Mouse (Mus musculus) retina, adult 2 months (tissue): ENCODE measurements at regions not wholly inside any gene's neighbourhood (a gene's known extent, or its start where the extent isn't known, plus 50 kb on each side); places are given as distances from the start of the nearest gene placed in this dataset.
"Not testable (repeated sequence)": the region's sequence is repeated elsewhere in the genome, so short reads cannot be mapped to it uniquely, and the experiment has no call there.

Experiments
- DNase-seq: peaks from one replicate; pipeline ENCODE4 v3.0.0-alpha.2; 2012; ENCODE audit warnings: low read depth, low spot score

DNA sequence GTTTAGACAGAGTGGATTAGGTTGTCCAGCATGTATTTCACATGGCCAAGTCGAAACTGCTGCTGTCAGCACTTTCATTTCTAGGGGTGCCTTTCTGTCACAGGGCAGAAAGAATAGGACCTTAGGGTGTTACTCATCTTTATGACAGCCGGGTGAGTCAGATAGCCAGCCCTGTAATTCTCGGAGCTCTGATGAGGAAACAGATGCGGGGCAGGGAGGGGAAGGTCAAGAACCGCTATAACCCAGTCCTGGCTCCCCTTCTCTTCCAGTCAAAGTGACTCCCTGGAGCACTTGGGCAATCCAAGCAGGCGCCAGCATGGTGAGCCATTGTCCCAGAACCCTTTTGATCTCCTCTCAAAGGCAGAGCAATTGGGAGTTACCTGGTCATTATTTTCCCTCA, 69.4 kb upstream of the Jarid2 start:
- no peak for DNase-seq

DNA sequence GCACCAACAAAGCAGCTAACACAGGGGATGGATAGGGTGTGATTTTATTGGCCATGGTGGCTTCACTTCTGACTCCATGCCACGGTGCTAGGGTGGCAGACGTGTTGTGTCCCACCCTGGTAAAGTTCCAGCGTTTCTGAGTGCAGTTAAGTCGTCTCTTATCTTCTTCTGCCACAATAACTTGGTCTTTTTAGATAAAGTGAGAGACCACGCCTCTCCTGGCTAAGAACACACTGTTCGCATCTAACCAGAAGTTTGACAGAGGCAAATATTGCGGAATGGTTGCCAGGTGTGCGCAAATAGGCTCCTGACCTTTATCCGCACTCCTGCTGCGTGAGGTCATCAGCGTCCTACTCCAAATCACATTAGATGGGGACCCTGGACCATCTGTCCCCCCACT, 66.2 kb upstream of the Jarid2 start:
- DNase-seq = no peak

DNA sequence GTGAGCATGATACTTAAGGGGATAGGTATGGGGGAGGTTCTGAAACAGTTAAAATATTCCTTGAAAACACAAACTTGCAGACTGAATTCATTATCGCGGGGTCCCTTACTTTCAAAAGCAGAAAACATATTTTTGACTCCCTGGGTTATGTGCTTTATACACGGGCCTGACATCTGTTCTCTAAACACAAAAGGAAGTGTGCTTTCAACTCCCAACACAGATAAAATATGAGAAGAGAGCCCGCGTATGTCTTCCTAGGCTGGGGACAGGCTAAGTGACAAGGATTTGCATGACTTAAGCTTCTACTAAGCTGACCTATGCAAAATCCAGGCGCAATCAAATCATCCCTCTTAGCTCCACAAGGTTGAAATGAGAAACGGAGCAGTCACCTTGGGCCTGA, 65.5 kb upstream of the Jarid2 start:
- peak; percentile 40 for DNase-seq

DNA sequence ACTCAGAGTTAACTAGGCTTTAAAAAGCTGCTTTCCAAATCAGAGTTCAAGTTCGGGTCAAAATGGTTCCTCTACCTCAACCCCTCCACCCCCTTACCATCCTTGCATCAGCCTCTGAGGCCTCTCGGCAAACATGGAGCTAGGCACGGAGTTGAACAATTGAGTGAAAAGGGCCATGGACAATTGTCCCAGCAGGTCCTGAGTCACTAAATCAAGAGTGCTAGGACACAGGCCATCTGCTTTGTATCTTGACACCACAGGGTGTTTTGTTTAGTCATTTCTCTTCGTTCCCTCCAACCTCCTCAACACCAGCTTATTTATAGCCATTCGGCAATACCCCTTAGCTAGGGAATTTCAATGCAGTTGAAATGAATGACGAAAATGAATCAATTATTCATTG, 59.5 kb upstream of the Jarid2 start:
- no peak for DNase-seq

DNA sequence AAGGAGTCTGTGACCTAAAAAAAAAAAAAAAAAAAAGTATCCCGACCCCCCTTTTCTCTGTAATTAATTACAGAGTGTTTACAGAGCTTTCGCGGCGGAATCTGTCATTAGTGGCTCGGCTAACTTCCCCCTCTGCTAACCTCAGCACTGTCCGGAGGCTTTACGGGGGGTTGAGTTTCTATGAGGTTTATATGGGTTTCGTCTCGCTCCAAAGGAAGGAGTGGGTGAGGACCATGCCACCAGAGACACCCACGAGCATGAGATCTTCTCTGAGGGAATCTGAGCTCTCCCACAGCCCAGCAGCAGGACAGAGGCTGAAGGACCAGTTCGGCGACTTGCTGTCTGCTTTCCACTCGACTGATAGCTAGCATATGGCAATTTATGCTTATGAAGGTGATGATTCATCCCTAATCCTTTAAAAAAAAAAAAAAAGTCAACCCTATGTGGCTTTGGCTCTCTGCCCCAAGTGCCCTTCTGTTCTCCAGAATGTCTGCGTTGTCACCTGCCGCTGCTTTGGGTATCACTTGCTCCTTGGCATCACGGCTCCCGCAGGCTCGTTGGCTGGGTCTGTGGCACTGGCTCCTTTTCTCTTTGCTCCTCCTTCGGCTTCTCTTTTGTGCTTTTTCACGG, 55.8 kb upstream of the Jarid2 start:
- DNase-seq = no peak

DNA sequence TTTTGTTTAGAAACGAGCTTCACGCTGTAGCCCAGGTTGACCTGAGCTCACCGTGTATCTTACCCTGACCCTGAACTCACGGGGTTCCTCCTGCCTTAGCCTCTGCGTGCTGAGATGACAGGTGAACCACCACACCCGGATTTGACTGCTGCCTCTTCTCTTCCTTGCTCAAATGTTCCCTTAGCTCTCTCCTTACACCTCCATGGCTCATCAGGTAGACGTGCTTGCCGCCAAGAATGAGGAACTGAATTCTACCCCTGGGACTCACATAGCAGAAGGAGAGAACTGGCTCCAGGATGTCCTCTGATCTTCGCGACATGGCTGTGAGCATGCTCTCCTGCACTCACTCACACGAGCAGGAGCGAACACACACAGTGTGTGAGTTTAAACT, 55.3 kb upstream of the Jarid2 start:
- DNase-seq = no peak

DNA sequence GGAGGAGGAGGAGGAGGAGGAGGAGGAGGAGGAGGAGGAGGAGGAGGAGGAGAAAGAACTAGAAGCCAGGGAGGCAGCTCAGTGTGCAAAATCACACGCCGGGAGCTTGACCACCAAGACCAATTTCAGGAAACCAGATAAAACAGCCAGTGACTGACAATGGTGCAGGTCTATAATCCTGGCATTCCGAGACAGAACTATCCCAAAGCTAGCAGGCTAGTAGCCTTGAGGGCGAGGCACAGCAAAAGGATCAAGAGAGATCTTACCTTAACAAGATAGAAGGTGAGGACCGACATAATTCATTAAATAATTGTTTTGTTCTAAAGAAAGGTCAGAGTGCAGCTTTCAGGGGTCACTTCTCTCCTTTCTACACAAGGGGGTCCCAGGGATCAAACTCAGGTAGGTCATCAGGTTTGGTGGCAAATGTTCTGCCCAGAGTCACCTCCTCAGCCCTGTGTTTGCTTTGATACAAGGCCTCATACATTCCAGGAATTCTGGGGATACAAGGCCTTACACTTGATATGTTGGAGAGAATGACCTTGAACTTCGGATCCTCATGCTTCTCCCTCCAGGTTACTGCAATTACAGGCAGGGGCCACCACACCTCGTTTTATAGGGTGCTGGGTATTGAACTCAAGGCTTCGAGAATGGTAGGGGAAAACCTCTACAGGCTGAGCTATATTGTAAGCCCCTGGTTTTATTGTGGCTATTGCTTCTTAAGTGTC, 54.2 kb upstream of the Jarid2 start:
- DNase-seq = no peak

DNA sequence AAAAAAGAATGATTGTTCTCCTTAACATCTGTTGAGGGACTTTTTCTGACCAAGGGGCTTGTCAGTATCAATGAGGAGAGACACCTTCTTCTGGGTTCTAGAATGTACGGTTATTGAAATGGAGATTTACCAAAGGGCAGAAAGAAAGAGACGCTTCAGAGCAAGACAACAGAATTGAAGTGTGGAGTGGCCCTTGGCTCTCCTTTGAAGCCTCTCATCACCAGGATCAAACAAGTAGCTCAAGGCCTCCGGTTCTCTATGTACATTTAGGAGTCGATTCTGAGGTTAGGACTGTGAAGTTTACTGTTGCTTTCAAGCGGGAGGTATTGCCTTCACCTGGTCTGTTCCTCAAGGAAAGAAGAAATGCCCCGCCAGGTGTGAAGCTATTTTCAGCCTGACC, 53.2 kb upstream of the Jarid2 start:
- no peak for DNase-seq

DNA sequence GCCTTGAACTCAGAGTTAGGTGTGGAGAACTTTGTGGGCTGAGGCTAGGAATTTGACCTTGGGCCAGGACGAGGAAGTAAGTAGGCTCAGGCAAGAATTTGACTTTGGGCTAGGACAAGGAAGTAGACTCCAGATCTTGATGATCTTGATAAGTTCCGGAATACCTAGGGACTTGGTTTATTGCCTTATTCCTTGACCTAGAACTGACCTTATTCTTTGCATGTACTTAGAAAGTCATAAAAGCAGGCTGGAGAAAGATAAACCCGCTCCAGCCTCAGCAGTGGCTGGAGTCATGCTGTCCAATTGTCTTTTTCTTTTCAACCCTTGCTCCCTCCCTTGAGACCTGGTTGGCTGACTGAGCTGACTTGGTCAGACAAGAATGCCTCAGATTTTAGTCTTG, 51.2 kb upstream of the Jarid2 start:
- no peak for DNase-seq

DNA sequence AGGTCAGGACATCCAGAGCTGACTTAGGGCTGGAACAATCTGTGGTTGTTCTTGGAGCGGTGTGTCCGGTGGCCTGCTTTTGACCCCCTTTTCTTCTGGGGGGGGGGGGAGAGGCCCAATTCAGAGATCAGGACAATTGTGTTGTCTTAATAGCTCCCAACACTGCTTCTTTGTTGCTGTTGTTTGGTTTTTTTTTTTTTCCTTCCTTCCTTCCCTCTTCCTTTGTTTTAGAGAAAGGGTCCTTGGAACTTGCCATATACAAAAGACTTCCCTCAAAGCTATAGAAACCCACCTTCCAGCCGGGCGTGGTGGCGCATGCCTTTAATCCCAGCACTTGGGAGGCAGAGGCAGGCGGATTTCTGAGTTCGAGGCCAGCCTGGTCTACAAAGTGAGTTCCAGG, 49.8 kb upstream of the Jarid2 start:
- DNase-seq = not testable (repeated sequence)
